11 mouse cellular contexts compared by ENCODE assay signal in genomic region chr4:97991395-97991794, GRCm38 (mm10).
"Had no signal": no experiment of that assay in that cellular context is flagged by ENCODE, and none has a peak within 500 bp of the region (broad histone marks: within the 10 kb centered on the region; RNA-seq: fewer than 3 reads in every experiment).

No protein-coding gene starts in this region.

- H3K36me3 ChIP-seq: midbrain, embryonic 10.5 days; midbrain, embryonic 15.5 days; neural tube, embryonic 13.5 days had no signal

- DNase-seq: kidney, postnatal 14 days; left cerebral cortex, postnatal 4 days; lung, postnatal 4 days; right cerebral cortex, adult 18-20 months; right cerebral cortex, postnatal 25 days; thymus, postnatal 36 days had no signal

- H3K27ac ChIP-seq: limb, embryonic 13.5 days; liver, embryonic 14.5 days; midbrain, embryonic 10.5 days; midbrain, embryonic 15.5 days; neural tube, embryonic 13.5 days had no signal

- H3K9ac ChIP-seq: limb, embryonic 13.5 days; liver, embryonic 14.5 days; midbrain, embryonic 15.5 days; neural tube, embryonic 13.5 days had no signal

- ATAC-seq: midbrain, embryonic 15.5 days had no signal

- H3K4me2 ChIP-seq: limb, embryonic 13.5 days; midbrain, embryonic 15.5 days; neural tube, embryonic 13.5 days had no signal

- H3K4me3 ChIP-seq: limb, embryonic 13.5 days; midbrain, embryonic 10.5 days; midbrain, embryonic 15.5 days; neural tube, embryonic 13.5 days had no signal

- H3K27me3 ChIP-seq: limb, embryonic 13.5 days; midbrain, embryonic 15.5 days; neural tube, embryonic 13.5 days had no signal

- H3K9me3 ChIP-seq: limb, embryonic 13.5 days; midbrain, embryonic 10.5 days; midbrain, embryonic 15.5 days; neural tube, embryonic 13.5 days had no signal
